Mouse (Mus musculus): ENCODE results near the gene Gm17359. TPM values are rescaled to one million over a fixed set of nuclear protein-coding genes. Genes with fewer than 3 reads are reported as not detected.

The Gm17359 gene
- polyA plus RNA-seq, 2 experiments = not detected

DNA sequence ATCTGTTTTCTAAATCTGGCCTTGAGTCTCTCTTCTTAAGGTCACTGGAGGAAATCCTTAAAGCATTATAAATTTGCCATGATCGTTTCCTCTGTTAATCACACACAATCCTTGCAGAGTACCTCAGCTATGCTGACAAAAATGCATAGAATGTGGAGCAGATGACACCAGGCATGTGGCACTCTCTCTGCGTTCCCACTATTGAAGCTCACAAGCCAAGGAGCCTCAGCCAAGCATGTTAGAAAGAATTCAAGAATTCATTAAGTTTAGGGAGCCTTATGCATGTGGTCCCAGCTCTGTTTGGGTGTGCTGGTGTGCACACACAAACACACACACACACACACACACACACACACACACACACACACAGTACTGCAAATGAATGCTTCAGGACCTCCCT, 75.2 kb downstream of the Gm17359 start:
- H3K4me2 ChIP-seq (ENCODE audit: low read depth) = no peak overlapping the region
- ATAC-seq (ENCODE audit: insufficient read depth) = no peak
- H3K4me3 ChIP-seq (ENCODE audit: insufficient read depth in 1 of 2, low read depth in 2 of 2, low read length in 2 of 2) = no peak overlapping the region
- no peak overlapping the region for H3K27ac ChIP-seq
- no peaks in the 10 kb centered on the region for H3K9me3 ChIP-seq (ENCODE audit: control insufficient read depth, low read length)
- no peak overlapping the region for H3K9ac ChIP-seq (replicated peaks)
- no peaks in the 10 kb centered on the region for H3K36me3 ChIP-seq (replicated peaks; ENCODE audit: control insufficient read depth, insufficient read depth, low read depth)
- 50% methylated on average over 2 of the region's 2 CpGs for WGBS (ENCODE audit: insufficient replicate concordance)
- TF ChIP-seq CTCF (IDR thresholded peaks at IDR 0.05; ENCODE audit: low read depth) (no peak), EP300 (IDR thresholded peaks at IDR 0.05; ENCODE audit: low read depth) (no peak)
- no peak for DNase-seq (ENCODE audit: low read depth in 3 of 3, low spot score in 3 of 3)
- no peaks in the 10 kb centered on the region for H3K27me3 ChIP-seq (ENCODE audit: control insufficient read depth, insufficient read depth, low read length)
- H3K4me1 ChIP-seq (replicated peaks; ENCODE audit: control insufficient read depth in 2 of 2, insufficient read depth in 2 of 2, low read length in 1 of 2) = no peaks in the 10 kb centered on the region

DNA sequence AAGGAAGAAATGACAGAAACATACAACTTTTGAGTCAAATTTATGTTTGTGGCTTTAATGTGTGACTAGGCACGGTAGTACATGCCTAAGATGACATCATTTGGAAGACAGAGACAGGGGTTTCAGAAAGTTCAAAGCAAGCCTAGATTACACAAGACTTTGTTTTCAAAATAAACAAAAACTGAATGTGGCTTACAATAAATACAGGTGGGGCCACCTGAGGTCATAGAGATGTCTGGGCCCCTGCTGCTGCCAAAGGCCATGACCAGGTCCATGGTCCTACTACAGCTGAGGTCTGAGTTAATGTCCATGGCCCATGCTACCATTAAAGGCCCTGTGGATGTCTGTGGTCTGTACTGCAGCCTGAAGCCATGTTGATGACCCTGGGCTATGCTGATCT, 77.0 kb downstream of the Gm17359 start:
- H3K4me3 ChIP-seq (ENCODE audit: insufficient read depth in 1 of 2, low read depth in 2 of 2, low read length in 2 of 2) = no peak overlapping the region
- no peaks in the 10 kb centered on the region for H3K36me3 ChIP-seq (replicated peaks; ENCODE audit: control insufficient read depth, insufficient read depth, low read depth)
- H3K9ac ChIP-seq (replicated peaks) = no peak overlapping the region
- H3K27ac ChIP-seq = no peak overlapping the region
- DNase-seq (ENCODE audit: low read depth in 3 of 3, low spot score in 3 of 3) (no peak), ATAC-seq (ENCODE audit: insufficient read depth) (no peak)
- no peaks in the 10 kb centered on the region for H3K27me3 ChIP-seq (ENCODE audit: control insufficient read depth, insufficient read depth, low read length)
- no peaks in the 10 kb centered on the region for H3K4me1 ChIP-seq (replicated peaks; ENCODE audit: control insufficient read depth in 2 of 2, insufficient read depth in 2 of 2, low read length in 1 of 2)
- no peaks in the 10 kb centered on the region for H3K9me3 ChIP-seq (ENCODE audit: control insufficient read depth, low read length)
- no peak overlapping the region for H3K4me2 ChIP-seq (ENCODE audit: low read depth)
- TF ChIP-seq CTCF (IDR thresholded peaks at IDR 0.05; ENCODE audit: low read depth) (no peak), EP300 (IDR thresholded peaks at IDR 0.05; ENCODE audit: low read depth) (no peak)
- 58% methylated on average over 1 of the region's 1 CpGs for WGBS (ENCODE audit: insufficient replicate concordance)

DNA sequence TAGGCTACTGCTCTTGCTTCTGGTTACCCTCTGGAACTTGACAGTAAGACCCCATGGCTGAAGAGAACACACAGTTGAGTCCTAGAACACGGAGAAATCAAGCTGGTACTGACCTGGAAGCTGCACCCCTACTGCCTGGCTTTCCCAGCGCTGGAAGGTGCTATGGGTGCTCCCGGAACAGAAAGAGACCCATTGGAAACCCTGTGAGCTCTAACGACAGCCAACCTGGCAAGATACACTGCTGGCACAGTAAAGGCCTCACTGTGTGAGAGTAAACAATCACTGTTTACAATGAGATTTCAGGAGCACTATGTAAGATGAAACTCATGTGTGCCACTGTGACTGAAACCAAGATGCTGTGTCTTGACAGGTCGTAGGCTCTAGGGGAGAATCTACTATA, 78.6 kb downstream of the Gm17359 start:
- no peak overlapping the region for H3K4me2 ChIP-seq (ENCODE audit: low read depth)
- H3K36me3 ChIP-seq (replicated peaks; ENCODE audit: control insufficient read depth, insufficient read depth, low read depth) = no peaks in the 10 kb centered on the region
- TF ChIP-seq CTCF (IDR thresholded peaks at IDR 0.05; ENCODE audit: low read depth) (no peak), EP300 (IDR thresholded peaks at IDR 0.05; ENCODE audit: low read depth) (no peak)
- no peaks in the 10 kb centered on the region for H3K4me1 ChIP-seq (replicated peaks; ENCODE audit: control insufficient read depth in 2 of 2, insufficient read depth in 2 of 2, low read length in 1 of 2)
- H3K27ac ChIP-seq = no peak overlapping the region
- no peak for ATAC-seq (ENCODE audit: insufficient read depth)
- no peaks in the 10 kb centered on the region for H3K27me3 ChIP-seq (ENCODE audit: control insufficient read depth, insufficient read depth, low read length)
- no peak overlapping the region for H3K9ac ChIP-seq (replicated peaks)
- H3K4me3 ChIP-seq (ENCODE audit: insufficient read depth in 1 of 2, low read depth in 2 of 2, low read length in 2 of 2) = no peak overlapping the region
- WGBS (ENCODE audit: insufficient replicate concordance) = 64% methylated on average over 5 of the region's 5 CpGs
- DNase-seq (ENCODE audit: low read depth in 3 of 3, low spot score in 3 of 3) = no peak
- no peaks in the 10 kb centered on the region for H3K9me3 ChIP-seq (ENCODE audit: control insufficient read depth, low read length)

DNA sequence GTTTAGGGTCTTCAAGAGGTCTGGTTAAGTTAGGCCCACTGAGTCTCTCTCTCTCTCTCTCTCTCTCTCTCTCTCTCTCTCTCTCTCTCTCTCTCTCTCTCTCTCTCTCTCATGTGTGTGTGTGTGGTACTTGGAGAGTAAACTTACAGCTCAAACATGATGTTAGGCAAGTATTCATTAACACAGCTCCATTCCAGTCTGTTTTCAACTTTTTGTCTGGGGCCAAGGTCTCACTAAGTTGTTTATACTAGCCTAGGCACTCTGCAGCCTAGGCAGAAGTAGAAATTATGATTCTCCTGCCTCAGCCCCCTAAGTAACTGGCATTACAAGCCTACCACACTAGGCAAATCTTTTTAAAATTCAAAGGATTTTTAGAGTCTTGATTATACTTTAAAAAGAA, 79.5 kb downstream of the Gm17359 start:
- no peaks in the 10 kb centered on the region for H3K9me3 ChIP-seq (ENCODE audit: control insufficient read depth, low read length)
- no peak overlapping the region for H3K4me3 ChIP-seq (ENCODE audit: insufficient read depth in 1 of 2, low read depth in 2 of 2, low read length in 2 of 2)
- TF ChIP-seq CTCF (IDR thresholded peaks at IDR 0.05; ENCODE audit: low read depth) (no peak), EP300 (IDR thresholded peaks at IDR 0.05; ENCODE audit: low read depth) (no peak)
- no peaks in the 10 kb centered on the region for H3K27me3 ChIP-seq (ENCODE audit: control insufficient read depth, insufficient read depth, low read length)
- no peak for ATAC-seq (ENCODE audit: insufficient read depth)
- H3K27ac ChIP-seq = no peak overlapping the region
- DNase-seq (ENCODE audit: low read depth in 3 of 3, low spot score in 3 of 3) = no peak
- H3K9ac ChIP-seq (replicated peaks) = no peak overlapping the region
- H3K36me3 ChIP-seq (replicated peaks; ENCODE audit: control insufficient read depth, insufficient read depth, low read depth) = no peaks in the 10 kb centered on the region
- H3K4me1 ChIP-seq (replicated peaks; ENCODE audit: control insufficient read depth in 2 of 2, insufficient read depth in 2 of 2, low read length in 1 of 2) = no peaks in the 10 kb centered on the region
- H3K4me2 ChIP-seq (ENCODE audit: low read depth) = no peak overlapping the region

DNA sequence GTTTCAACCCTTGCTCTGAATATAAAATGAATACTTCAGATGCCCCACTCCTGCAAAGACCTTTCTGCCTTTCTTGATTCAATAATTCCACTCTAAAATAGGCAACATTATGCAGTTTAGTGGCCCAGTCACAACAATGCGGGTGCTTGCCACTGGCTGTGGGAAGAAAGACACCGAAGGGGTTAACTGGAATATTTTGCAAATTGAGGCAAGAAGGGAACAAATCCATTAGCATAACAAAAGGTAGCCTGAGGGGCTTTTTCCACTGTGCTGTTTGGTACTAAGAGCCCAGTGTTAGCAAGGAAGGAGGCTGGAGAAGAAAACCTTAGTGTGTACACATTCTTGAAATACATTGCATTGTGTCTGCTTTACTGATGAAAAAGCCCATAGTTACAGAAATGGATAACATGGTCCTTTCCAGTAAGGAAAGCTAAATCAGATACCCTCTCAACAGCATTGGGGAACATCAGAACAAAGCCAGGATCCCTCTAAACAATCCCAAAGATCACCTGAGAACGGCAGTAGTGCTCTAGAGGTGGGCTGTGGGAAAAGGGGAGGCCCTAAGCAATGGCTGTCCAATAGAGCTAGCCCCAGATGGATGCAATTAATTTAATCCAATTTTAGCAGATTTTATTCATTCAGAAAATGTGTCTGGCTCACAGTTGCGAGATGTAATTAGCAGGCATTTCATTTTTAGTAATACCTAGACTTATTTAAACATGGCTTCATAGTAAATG, 80.7 kb downstream of the Gm17359 start:
- H3K27ac ChIP-seq = no peak overlapping the region
- no peaks in the 10 kb centered on the region for H3K27me3 ChIP-seq (ENCODE audit: control insufficient read depth, insufficient read depth, low read length)
- 53% methylated on average over 4 of the region's 4 CpGs for WGBS (ENCODE audit: insufficient replicate concordance)

More for the DNA sequence above, 80.7 kb downstream of the Gm17359 start:
- H3K9ac ChIP-seq (replicated peaks) = no peak overlapping the region
- H3K4me3 ChIP-seq (ENCODE audit: insufficient read depth in 1 of 2, low read depth in 2 of 2, low read length in 2 of 2) = no peak overlapping the region
- H3K4me2 ChIP-seq (ENCODE audit: low read depth) = no peak overlapping the region
- H3K36me3 ChIP-seq (replicated peaks; ENCODE audit: control insufficient read depth, insufficient read depth, low read depth) = no peaks in the 10 kb centered on the region
- DNase-seq (ENCODE audit: low read depth in 3 of 3, low spot score in 3 of 3) = no peak
- H3K9me3 ChIP-seq (ENCODE audit: control insufficient read depth, low read length) = no peaks in the 10 kb centered on the region
- H3K4me1 ChIP-seq (replicated peaks; ENCODE audit: control insufficient read depth in 2 of 2, insufficient read depth in 2 of 2, low read length in 1 of 2) = no peaks in the 10 kb centered on the region
- TF ChIP-seq CTCF (IDR thresholded peaks at IDR 0.05; ENCODE audit: low read depth) = no peak
- no peak for TF ChIP-seq EP300 (IDR thresholded peaks at IDR 0.05; ENCODE audit: low read depth)
- ATAC-seq (ENCODE audit: insufficient read depth) = no peak

Measured in liver, embryonic 14.5 days (tissue).